Mouse (Mus musculus): ENCODE data around the gene Mtrex. TPM values are rescaled to one million over a fixed set of nuclear protein-coding genes. Genes with fewer than 3 reads are reported as not detected.

Mtrex gene
- polyA plus RNA-seq, 1 experiment = 10.6 TPM

- no peaks in the 10 kb centered on the region; the same call in 1 of the 2 replicates for H3K4me1 ChIP-seq (ENCODE audit: control insufficient read depth, insufficient read depth, low read length)
- H3K27me3 ChIP-seq (replicated peaks; ENCODE audit: control insufficient read depth, insufficient read depth, low read length) = no peaks in the 10 kb centered on the region
- no peak overlapping the region for H3K4me3 ChIP-seq (ENCODE audit: insufficient read depth, low read depth, low read length)
- H3K36me3 ChIP-seq (ENCODE audit: control insufficient read depth, insufficient read depth, low read length) = no peaks in the 10 kb centered on the region
- DNase-seq = no peak
- H3K27ac ChIP-seq (ENCODE audit: insufficient read depth, low read depth, low read length) = no peak overlapping the region
- no peak for TF ChIP-seq CTCF (conservative IDR thresholded peaks at IDR 0.05; ENCODE audit: insufficient read depth, insufficient read length, low read depth, low read length)
- no peak for TF ChIP-seq POLR2A (IDR thresholded peaks at IDR 0.05; ENCODE audit: low read depth, low read length)
- 88% methylated on average over 6 of the region's 6 CpGs for WGBS
Measured at GRCm38 (mm10) chr13:112838562-112839232, 88.5 kb downstream of the Mtrex start.

- DNase-seq = no peak
- H3K4me3 ChIP-seq (ENCODE audit: insufficient read depth, low read depth, low read length) = no peak overlapping the region
- no peaks in the 10 kb centered on the region; the same call in 1 of the 2 replicates for H3K4me1 ChIP-seq (ENCODE audit: control insufficient read depth, insufficient read depth, low read length)
- H3K27ac ChIP-seq (ENCODE audit: insufficient read depth, low read depth, low read length) = no peak overlapping the region
- TF ChIP-seq POLR2A (IDR thresholded peaks at IDR 0.05; ENCODE audit: low read depth, low read length) (no peak), CTCF (conservative IDR thresholded peaks at IDR 0.05; ENCODE audit: insufficient read depth, insufficient read length, low read depth, low read length) (no peak)
- WGBS = 58% methylated on average over 9 of the region's 9 CpGs
- no peaks in the 10 kb centered on the region for H3K27me3 ChIP-seq (replicated peaks; ENCODE audit: control insufficient read depth, insufficient read depth, low read length)
- H3K36me3 ChIP-seq (ENCODE audit: control insufficient read depth, insufficient read depth, low read length) = no peaks in the 10 kb centered on the region
Measured at GRCm38 (mm10) chr13:112837621-112838155, 89.5 kb downstream of the Mtrex start.

DNA sequence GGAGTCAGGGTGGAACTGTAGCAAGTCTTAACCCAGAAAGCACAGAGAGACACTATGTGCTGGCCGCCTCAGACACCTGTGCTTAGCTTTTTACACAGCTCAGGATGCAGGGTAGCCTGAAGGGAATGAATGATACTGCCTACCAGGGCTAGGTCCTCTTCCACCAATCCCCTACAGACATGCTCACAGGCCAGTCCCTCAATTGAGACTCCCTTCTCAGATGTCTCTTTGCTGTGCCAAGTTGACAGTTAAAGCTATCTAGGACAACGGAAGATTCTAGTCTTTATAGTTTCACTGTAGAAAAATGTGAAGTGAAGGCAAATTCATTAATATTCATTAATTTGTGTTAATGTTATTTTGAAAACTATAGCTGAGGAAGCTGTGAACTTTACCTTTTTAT lies 90.2 kb downstream of the Mtrex start:
- H3K27ac ChIP-seq (ENCODE audit: insufficient read depth, low read depth, low read length) = no peak overlapping the region
- H3K4me1 ChIP-seq (ENCODE audit: control insufficient read depth, insufficient read depth, low read length) = no peaks in the 10 kb centered on the region; the same call in 1 of the 2 replicates
- TF ChIP-seq POLR2A (IDR thresholded peaks at IDR 0.05; ENCODE audit: low read depth, low read length) (no peak), CTCF (conservative IDR thresholded peaks at IDR 0.05; ENCODE audit: insufficient read depth, insufficient read length, low read depth, low read length) (no peak)
- DNase-seq = no peak
- no peaks in the 10 kb centered on the region for H3K27me3 ChIP-seq (replicated peaks; ENCODE audit: control insufficient read depth, insufficient read depth, low read length)
- H3K36me3 ChIP-seq (ENCODE audit: control insufficient read depth, insufficient read depth, low read length) = no peaks in the 10 kb centered on the region
- 80% methylated on average over 2 of the region's 2 CpGs for WGBS
- H3K4me3 ChIP-seq (ENCODE audit: insufficient read depth, low read depth, low read length) = no peak overlapping the region

DNA sequence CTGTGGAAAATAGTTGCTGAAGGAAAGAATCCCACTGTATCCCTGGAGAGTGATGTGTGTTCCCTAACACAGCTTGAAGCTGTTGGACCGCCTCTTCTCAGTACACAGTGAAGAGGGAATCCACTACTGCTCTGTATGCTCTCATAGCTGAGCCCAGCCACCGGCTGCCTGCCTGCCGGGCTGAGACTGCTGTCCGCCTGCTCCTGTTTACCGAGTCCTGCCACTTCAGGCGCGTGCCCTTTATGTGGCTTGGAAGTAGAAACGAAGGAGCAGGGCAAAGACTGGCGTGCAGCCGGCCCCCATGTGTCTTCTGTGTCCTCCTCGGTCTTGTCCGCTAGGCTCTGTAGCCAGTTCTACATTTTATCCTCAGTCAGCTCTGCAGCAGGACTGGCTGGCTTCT lies 92.1 kb downstream of the Mtrex start:
- WGBS = 52% methylated on average over 12 of the region's 12 CpGs
- Histone ChIP-seq H3K4me3 (ENCODE audit: insufficient read depth, low read depth, low read length) (peak overlapping the region; percentile 20; the same call in 1 of the 2 replicates), H3K36me3 (ENCODE audit: control insufficient read depth, insufficient read depth, low read length) (no peaks in the 10 kb centered on the region), H3K27ac (ENCODE audit: insufficient read depth, low read depth, low read length) (peak overlapping the region; percentile 43; the same call in 1 of the 2 replicates), H3K27me3 (replicated peaks; ENCODE audit: control insufficient read depth, insufficient read depth, low read length) (no peaks in the 10 kb centered on the region), H3K4me1 (ENCODE audit: control insufficient read depth, insufficient read depth, low read length) (no peaks in the 10 kb centered on the region; the same call in 1 of the 2 replicates)
- TF ChIP-seq CTCF (conservative IDR thresholded peaks at IDR 0.05; ENCODE audit: insufficient read depth, insufficient read length, low read depth, low read length) (no peak), POLR2A (IDR thresholded peaks at IDR 0.05; ENCODE audit: low read depth, low read length) (no peak)
- DNase-seq = no peak

DNA sequence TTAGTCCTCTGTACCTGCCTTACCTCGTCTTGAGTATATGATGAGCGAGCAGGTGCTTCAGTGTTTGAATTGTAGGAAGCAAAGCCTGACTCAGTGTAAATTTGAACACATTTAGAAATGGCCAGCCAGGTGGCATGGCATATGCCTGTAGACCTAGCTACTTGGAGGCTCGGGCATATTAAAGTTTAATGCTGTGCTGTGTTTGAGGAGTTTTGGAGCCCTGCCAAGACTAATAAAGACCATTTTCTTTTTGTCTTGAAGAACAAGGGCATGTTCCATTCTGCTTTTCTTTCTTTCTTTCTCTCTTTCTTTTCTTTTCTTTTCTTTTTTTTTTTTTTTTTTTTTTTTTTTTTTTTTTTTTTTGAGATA lies 93.3 kb downstream of the Mtrex start:
- DNase-seq = no peak

GRCm38 (mm10) chr13:112833253-112833894 lies 93.8 kb downstream of the Mtrex start:
- H3K27me3 ChIP-seq (replicated peaks; ENCODE audit: control insufficient read depth, insufficient read depth, low read length) = no peaks in the 10 kb centered on the region
- H3K4me3 ChIP-seq (ENCODE audit: insufficient read depth, low read depth, low read length) = 0 out of 2 replicates have a peak overlapping the region, but pooled peaks have one; percentile 7
- TF ChIP-seq POLR2A (IDR thresholded peaks at IDR 0.05; ENCODE audit: low read depth, low read length) (no peak), CTCF (conservative IDR thresholded peaks at IDR 0.05; ENCODE audit: insufficient read depth, insufficient read length, low read depth, low read length) (no peak)
- WGBS = 42% methylated on average over 20 of the region's 20 CpGs
- no peak overlapping the region for H3K27ac ChIP-seq (ENCODE audit: insufficient read depth, low read depth, low read length)
- H3K36me3 ChIP-seq (ENCODE audit: control insufficient read depth, insufficient read depth, low read length) = no peaks in the 10 kb centered on the region
- no peak for DNase-seq
- H3K4me1 ChIP-seq (ENCODE audit: control insufficient read depth, insufficient read depth, low read length) = no peaks in the 10 kb centered on the region; the same call in 1 of the 2 replicates

More for the DNA sequence above, 93.3 kb downstream of the Mtrex start:
- Histone ChIP-seq H3K36me3 (ENCODE audit: control insufficient read depth, insufficient read depth, low read length) (no peaks in the 10 kb centered on the region), H3K27ac (ENCODE audit: insufficient read depth, low read depth, low read length) (no peak overlapping the region), H3K27me3 (replicated peaks; ENCODE audit: control insufficient read depth, insufficient read depth, low read length) (no peaks in the 10 kb centered on the region), H3K4me1 (ENCODE audit: control insufficient read depth, insufficient read depth, low read length) (no peaks in the 10 kb centered on the region; the same call in 1 of the 2 replicates), H3K4me3 (ENCODE audit: insufficient read depth, low read depth, low read length) (no peak overlapping the region)
- TF ChIP-seq POLR2A (IDR thresholded peaks at IDR 0.05; ENCODE audit: low read depth, low read length) (no peak), CTCF (conservative IDR thresholded peaks at IDR 0.05; ENCODE audit: insufficient read depth, insufficient read length, low read depth, low read length) (no peak)
- WGBS = 50% methylated on average over 3 of the region's 3 CpGs

DNA sequence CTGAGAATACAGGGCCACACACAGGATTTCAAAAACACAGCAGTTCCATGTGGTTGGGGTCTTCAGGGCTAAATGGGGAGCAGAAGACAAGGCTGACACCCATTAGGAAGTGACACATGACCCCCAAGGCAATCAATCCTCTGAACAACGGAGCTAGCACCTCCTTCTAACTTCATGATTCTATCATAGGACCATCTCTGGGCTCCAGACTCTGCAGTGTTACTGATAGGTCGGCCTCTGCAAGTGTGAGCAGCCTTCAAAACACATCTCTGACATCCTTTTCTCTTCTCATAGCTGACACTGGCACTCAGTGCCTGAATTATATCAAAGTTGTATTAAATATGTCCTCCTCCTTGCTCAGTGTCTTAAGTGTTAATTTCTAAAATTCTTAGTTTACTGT lies 94.6 kb downstream of the Mtrex start:
- no peak for TF ChIP-seq POLR2A (IDR thresholded peaks at IDR 0.05; ENCODE audit: low read depth, low read length)
- no peak for TF ChIP-seq CTCF (conservative IDR thresholded peaks at IDR 0.05; ENCODE audit: insufficient read depth, insufficient read length, low read depth, low read length)
- WGBS = 52% methylated on average over 2 of the region's 2 CpGs
- Histone ChIP-seq H3K36me3 (ENCODE audit: control insufficient read depth, insufficient read depth, low read length) (no peaks in the 10 kb centered on the region), H3K4me3 (ENCODE audit: insufficient read depth, low read depth, low read length) (no peak overlapping the region), H3K4me1 (ENCODE audit: control insufficient read depth, insufficient read depth, low read length) (no peaks in the 10 kb centered on the region; the same call in 1 of the 2 replicates), H3K27ac (ENCODE audit: insufficient read depth, low read depth, low read length) (peak overlapping the region; percentile 31; the same call in 1 of the 2 replicates), H3K27me3 (replicated peaks; ENCODE audit: control insufficient read depth, insufficient read depth, low read length) (no peaks in the 10 kb centered on the region)
- no peak for DNase-seq
